Mouse (Mus musculus) E14TG2a.4 (cell line): ENCODE data around the gene Pigv.

ENCODE experiments used
- H3K27me3 ChIP-seq: 2 replicates; pipeline ENCODE4 v1.6.1; 2014; ENCODE audit warnings: low read length, control low read depth; ENCODE audit not compliant: insufficient read depth
- H3K36me3 ChIP-seq: 2 replicates; pipeline ENCODE4 v1.6.1; 2014; ENCODE audit warnings: low read length, control low read depth; ENCODE audit not compliant: insufficient read depth
- H3K4me1 ChIP-seq: replicated peaks from 2 replicates; pipeline ENCODE4 v1.6.1; 2014; ENCODE audit warnings: low read depth, low read length, control low read depth
- H3K4me3 ChIP-seq: replicated peaks from 2 replicates; pipeline ENCODE4 v1.5.1; 2014; ENCODE audit warnings: mild to moderate bottlenecking, low read length
- H3K9me3 ChIP-seq: 2 replicates; pipeline ENCODE4 v1.6.1; 2014; ENCODE audit warnings: low read length, control low read depth
- CTCF ChIP-seq: conservative IDR thresholded peaks from 2 replicates; pipeline ENCODE4 v1.5.1; 2014; ENCODE audit warnings: low read length
- NANOG ChIP-seq: IDR thresholded peaks from 2 replicates; pipeline ENCODE4 v1.6.1; 2014; ENCODE audit warnings: borderline replicate concordance, low read length, mixed read lengths
- POU5F1 ChIP-seq: IDR thresholded peaks from 2 replicates; pipeline ENCODE4 v1.6.1; 2014; ENCODE audit warnings: low read length, borderline replicate concordance

Gene Pigv

DNA sequence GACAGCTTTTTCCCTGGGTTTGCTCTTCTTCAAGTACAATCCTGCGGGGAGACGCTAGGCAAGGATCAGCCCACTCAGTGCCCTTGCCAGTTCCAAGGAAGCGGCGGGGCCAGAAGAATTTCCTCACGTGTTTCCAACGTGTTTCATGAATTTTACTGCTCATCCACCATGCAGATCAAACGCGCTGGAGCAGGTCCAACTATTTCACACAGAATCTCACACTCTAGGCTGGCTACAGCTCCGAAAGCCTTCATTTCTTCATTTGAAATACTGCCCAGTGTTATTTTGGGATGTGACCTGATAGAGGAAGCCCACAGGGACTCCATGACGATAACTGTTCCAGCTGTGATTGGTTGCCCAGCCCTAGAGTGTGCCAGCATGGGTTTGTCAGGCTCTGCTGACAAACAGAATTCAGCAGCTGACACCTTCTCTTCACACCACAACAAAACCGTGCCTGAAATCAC lies 28.5 kb upstream of the Pigv start:
- no peaks in the 10 kb centered on the region for H3K9me3 ChIP-seq
- TF ChIP-seq CTCF (no peak), POU5F1 (no peak), NANOG (no peak)
- H3K4me1 ChIP-seq, result peaks cover 74% of the 10 kb centered on the region
- no peaks in the 10 kb centered on the region for H3K27me3 ChIP-seq
- H3K36me3 ChIP-seq, result peaks cover 95% of the 10 kb centered on the region
- H3K4me3 ChIP-seq, result no peak overlapping the region

DNA sequence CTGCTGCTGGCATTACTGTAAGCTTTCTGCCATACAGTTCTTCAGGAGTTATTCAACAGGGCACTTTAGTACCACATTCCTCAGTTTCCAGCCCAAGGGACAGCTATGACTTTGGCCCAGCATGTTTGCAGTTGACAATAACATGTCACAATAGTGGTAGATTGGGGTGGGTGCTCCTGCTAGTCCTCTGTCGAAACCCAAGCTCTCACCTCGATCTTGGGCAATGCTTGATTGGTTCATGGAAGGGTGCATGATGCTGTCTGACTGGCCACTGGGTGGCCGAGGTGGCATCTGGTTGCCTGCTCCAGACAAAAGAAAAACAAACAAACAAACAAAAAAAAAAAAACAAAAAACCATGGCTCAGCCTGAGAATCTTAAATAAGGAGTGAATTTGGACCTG lies 22.9 kb upstream of the Pigv start:
- H3K9me3 ChIP-seq, result no peaks in the 10 kb centered on the region
- peaks cover 71% of the 10 kb centered on the region for H3K4me1 ChIP-seq
- no peak overlapping the region for H3K4me3 ChIP-seq
- TF ChIP-seq NANOG (no peak), POU5F1 (no peak), CTCF (no peak)
- peaks cover 96% of the 10 kb centered on the region for H3K36me3 ChIP-seq
- H3K27me3 ChIP-seq, result no peaks in the 10 kb centered on the region

DNA sequence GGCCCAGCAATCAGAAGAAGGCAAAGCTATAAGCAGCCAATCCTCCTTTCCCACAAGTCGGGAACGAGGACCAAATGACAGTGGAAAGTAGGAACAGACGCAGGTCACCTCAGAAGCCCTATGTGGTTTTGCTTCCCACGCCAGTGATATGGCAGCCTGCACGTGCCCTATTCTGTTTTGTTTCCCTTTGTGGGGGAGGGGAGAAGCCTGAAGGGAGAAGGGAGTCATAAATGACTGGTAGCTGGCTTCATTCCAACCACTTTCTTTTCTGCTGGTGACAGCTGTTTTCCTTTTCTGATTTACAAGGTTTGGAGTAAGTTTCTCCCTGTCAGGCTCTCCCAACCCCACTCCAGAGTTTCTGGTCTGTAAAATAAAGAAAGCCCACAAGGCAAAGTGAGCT lies 17.8 kb upstream of the Pigv start:
- H3K4me3 ChIP-seq, result no peak overlapping the region
- H3K4me1 ChIP-seq, result peaks cover 94% of the 10 kb centered on the region
- no peaks in the 10 kb centered on the region for H3K27me3 ChIP-seq
- no peak for TF ChIP-seq CTCF
- no peak for TF ChIP-seq NANOG
- TF ChIP-seq POU5F1, result no peak
- no peaks in the 10 kb centered on the region for H3K9me3 ChIP-seq
- peaks cover 100% of the 10 kb centered on the region for H3K36me3 ChIP-seq

DNA sequence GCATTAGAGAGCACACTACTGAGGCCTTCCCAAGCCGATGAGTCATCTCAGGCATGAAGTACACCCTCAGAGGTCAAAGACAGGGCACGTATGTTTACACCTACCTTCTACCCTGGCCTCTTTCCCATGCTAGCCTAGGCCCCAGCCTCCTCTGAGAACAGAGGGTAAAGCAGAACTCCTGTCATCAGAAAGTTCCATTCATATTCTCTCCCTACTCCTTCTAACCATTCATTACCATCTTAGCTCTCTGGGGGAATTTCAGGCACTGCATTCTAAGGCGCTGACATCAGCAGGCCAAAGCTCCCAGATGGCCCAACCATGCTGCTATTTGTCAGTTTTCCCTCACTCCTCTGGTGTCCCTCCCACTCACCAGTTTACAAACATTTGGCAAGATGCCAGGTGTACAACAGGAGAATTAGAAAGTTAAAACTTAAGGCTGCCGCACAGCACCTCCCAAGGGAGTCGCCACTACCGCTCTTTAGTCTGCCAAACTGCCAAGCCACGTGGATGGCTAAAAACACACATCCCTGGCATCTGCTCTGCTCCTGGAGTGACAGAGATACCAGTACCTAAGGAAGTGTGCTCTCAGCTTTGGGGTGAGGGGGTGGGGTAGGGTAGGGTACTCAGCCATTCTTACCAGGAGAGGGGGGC lies 16.1 kb upstream of the Pigv start:
- H3K4me1 ChIP-seq, result peaks cover 94% of the 10 kb centered on the region
- TF ChIP-seq NANOG (no peak), POU5F1 (no peak), CTCF (no peak)
- no peak overlapping the region for H3K4me3 ChIP-seq
- no peaks in the 10 kb centered on the region for H3K27me3 ChIP-seq
- H3K36me3 ChIP-seq, result peaks cover 100% of the 10 kb centered on the region
- no peaks in the 10 kb centered on the region for H3K9me3 ChIP-seq

- Histone ChIP-seq H3K36me3 (peaks cover 99% of the 10 kb centered on the region), H3K9me3 (no peaks in the 10 kb centered on the region), H3K27me3 (no peaks in the 10 kb centered on the region), H3K4me3 (no peak overlapping the region), H3K4me1 (peaks cover 90% of the 10 kb centered on the region)
- no peak for TF ChIP-seq CTCF
- TF ChIP-seq POU5F1, result no peak
- TF ChIP-seq NANOG, result no peak
These were observed 14.7 kb upstream of the Pigv start for GRCm38 (mm10) chr4:133687126-133687525.

GRCm38 (mm10) chr4:133686512-133686911 lies 14.1 kb upstream of the Pigv start:
- Histone ChIP-seq H3K4me3 (no peak overlapping the region), H3K9me3 (no peaks in the 10 kb centered on the region), H3K4me1 (peaks cover 90% of the 10 kb centered on the region), H3K36me3 (peaks cover 99% of the 10 kb centered on the region), H3K27me3 (no peaks in the 10 kb centered on the region)
- no peak for TF ChIP-seq NANOG
- TF ChIP-seq POU5F1, result no peak
- no peak for TF ChIP-seq CTCF

- TF ChIP-seq CTCF, result no peak
- TF ChIP-seq NANOG, result no peak
- TF ChIP-seq POU5F1, result no peak
- Histone ChIP-seq H3K27me3 (no peaks in the 10 kb centered on the region), H3K4me1 (peaks cover 89% of the 10 kb centered on the region), H3K9me3 (no peaks in the 10 kb centered on the region), H3K36me3 (peaks cover 81% of the 10 kb centered on the region), H3K4me3 (0 out of 2 replicates have a peak overlapping the region, but pooled peaks have one; percentile 4)
These were observed 7.8 kb upstream of the Pigv start for GRCm38 (mm10) chr4:133680206-133680786.

- Histone ChIP-seq H3K4me1 (peaks cover 89% of the 10 kb centered on the region), H3K9me3 (no peaks in the 10 kb centered on the region), H3K4me3 (no peak overlapping the region), H3K27me3 (no peaks in the 10 kb centered on the region), H3K36me3 (peaks cover 74% of the 10 kb centered on the region)
- TF ChIP-seq NANOG (no peak), POU5F1 (no peak), CTCF (no peak)
These were observed 7.2 kb upstream of the Pigv start for GRCm38 (mm10) chr4:133679629-133680028.

DNA sequence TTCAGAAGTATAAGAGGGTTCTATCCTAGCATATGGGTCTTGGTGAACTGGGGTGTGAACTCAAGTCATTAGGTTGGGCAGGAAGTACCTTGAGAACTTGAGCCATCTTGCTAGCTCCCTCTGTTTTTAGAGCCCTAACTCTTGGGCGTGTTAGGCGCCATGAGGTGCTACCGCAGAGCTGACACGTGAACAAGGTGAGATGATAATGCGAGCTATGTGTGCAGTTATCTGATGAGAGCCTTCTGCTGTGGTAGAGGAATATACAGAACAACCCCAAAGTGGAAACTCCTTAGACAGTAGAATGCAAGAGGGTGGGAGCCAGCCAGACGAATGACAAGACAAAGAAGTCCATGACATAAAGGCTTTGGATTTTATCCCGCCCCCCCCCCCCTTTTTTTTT lies 4.8 kb upstream of the Pigv start:
- H3K4me3 ChIP-seq, result no peak overlapping the region; the same call in 1 of the 2 replicates
- no peak for TF ChIP-seq POU5F1
- H3K4me1 ChIP-seq, result peaks cover 86% of the 10 kb centered on the region
- peaks cover 51% of the 10 kb centered on the region for H3K36me3 ChIP-seq
- H3K9me3 ChIP-seq, result no peaks in the 10 kb centered on the region
- no peaks in the 10 kb centered on the region for H3K27me3 ChIP-seq
